Mouse (Mus musculus) hindbrain, embryonic 15.5 days (tissue): ENCODE measurements around the gene Ldah. TPM values are rescaled to one million over a fixed set of nuclear protein-coding genes. Genes with fewer than 3 reads are reported as not detected.

ENCODE experiments used
- polyA plus RNA-seq: library from polyadenylated mRNA; unstranded; fragments of >200 nt; fragmentation: Nextera tagmentation; extraction: Ambion mirVana; gene quantifications from 2 replicates; pipeline ENCODE4 v1.2.1, GENCODE M21; 2015

Gene Ldah
- polyA plus RNA-seq, 1 experiment from 2014 or later = 67.0 TPM

Other genes with a start within 250 kb of the Ldah start
- 0.04 and 0.06 TPM in 2 replicates for gene Apob, start 230.5 kb upstream of the Ldah start, polyA plus RNA-seq
- 0.41 and 0.65 TPM in 2 replicates for gene Gdf7, start 93.8 kb downstream of the Ldah start, polyA plus RNA-seq
- gene Hs1bp3, start 105.3 kb downstream of the Ldah start, polyA plus RNA-seq = 10.2 and 10.8 TPM in 2 replicates